Mouse (Mus musculus): Measurements from ENCODE around the gene Teddm1b.
A peak's percentile ranks its signal among the peaks of the same experiment; 100 is the strongest.
"Not testable (repeated sequence)": the region's sequence is repeated elsewhere in the genome, so short reads cannot be mapped to it uniquely, and the experiment has no call there.

Teddm1b gene

GRCm38 (mm10) chr1:153874045-153874444 is at the start of gene Teddm1b:
Gene Teddm1b, plus strand, starts transcription at chr1:153874345.
- DNase-seq (ENCODE audit: low spot score in 2 of 2): no peak

GRCm38 (mm10) chr1:153830746-153831145 is 43.4 kb upstream of the Teddm1b start:
- DNase-seq (ENCODE audit: low spot score in 2 of 2): no peak

- DNase-seq (ENCODE audit: low spot score in 2 of 2): no peak
Measured at GRCm38 (mm10) chr1:153836036-153836435, 38.1 kb upstream of the Teddm1b start.

- no peak for DNase-seq (ENCODE audit: low spot score in 2 of 2)
Measured at GRCm38 (mm10) chr1:153842121-153842740, 31.9 kb upstream of the Teddm1b start.

GRCm38 (mm10) chr1:153844042-153844441 is 30.1 kb upstream of the Teddm1b start, which contains the start of gene Rgsl1:
Gene Rgsl1, minus strand, starts transcription at chr1:153844142.
- DNase-seq (ENCODE audit: low spot score in 2 of 2): no peak

GRCm38 (mm10) chr1:153846420-153846819 is 27.7 kb upstream of the Teddm1b start:
- DNase-seq (ENCODE audit: low spot score in 2 of 2): no peak

GRCm38 (mm10) chr1:153846867-153847266 is 27.3 kb upstream of the Teddm1b start:
- DNase-seq (ENCODE audit: low spot score in 2 of 2): no peak

- DNase-seq (ENCODE audit: low spot score in 2 of 2): not testable (repeated sequence)
Measured at GRCm38 (mm10) chr1:153852696-153853095, 21.4 kb upstream of the Teddm1b start.

GRCm38 (mm10) chr1:153855946-153856345 is 18.2 kb upstream of the Teddm1b start:
- DNase-seq (ENCODE audit: low spot score in 2 of 2): no peak

GRCm38 (mm10) chr1:153880391-153880790 is 6.2 kb downstream of the Teddm1b start:
- DNase-seq (ENCODE audit: low spot score in 2 of 2): not testable (repeated sequence)

- no peak for DNase-seq (ENCODE audit: low spot score in 2 of 2)
Measured at GRCm38 (mm10) chr1:153886024-153886633, 12.0 kb downstream of the Teddm1b start.

- no peak for DNase-seq (ENCODE audit: low spot score in 2 of 2)
Measured at GRCm38 (mm10) chr1:153890121-153890520, 16.0 kb downstream of the Teddm1b start.

GRCm38 (mm10) chr1:153891442-153891841 is 17.3 kb downstream of the Teddm1b start, which contains the start of gene Teddm1a:
Gene Teddm1a, plus strand, starts transcription at chr1:153891742.
- no peak for DNase-seq (ENCODE audit: low spot score in 2 of 2)

GRCm38 (mm10) chr1:153893746-153894145 is 19.6 kb downstream of the Teddm1b start:
- DNase-seq (ENCODE audit: low spot score in 2 of 2): no peak

- no peak for DNase-seq (ENCODE audit: low spot score in 2 of 2)
Measured at GRCm38 (mm10) chr1:153894201-153894893, 20.2 kb downstream of the Teddm1b start.

- DNase-seq (ENCODE audit: low spot score in 2 of 2): peak; percentile 56 to 76
Measured at GRCm38 (mm10) chr1:153894979-153895378, 20.8 kb downstream of the Teddm1b start.

GRCm38 (mm10) chr1:153897196-153897595 is 23.1 kb downstream of the Teddm1b start:
- DNase-seq (ENCODE audit: low spot score in 2 of 2): no peak

GRCm38 (mm10) chr1:153898989-153899730 is 25.0 kb downstream of the Teddm1b start:
- no peak for DNase-seq (ENCODE audit: low spot score in 2 of 2)

- peak; percentile 92 to 95 for DNase-seq (ENCODE audit: low spot score in 2 of 2)
Measured at GRCm38 (mm10) chr1:153899731-153900380, 25.7 kb downstream of the Teddm1b start, which contains the start of the genes Glul and Teddm2. Gene Glul, plus strand, starts transcription at chr1:153899944. Gene Teddm2, minus strand, starts transcription at chr1:153900228.

- DNase-seq (ENCODE audit: low spot score in 2 of 2): peak; percentile 61
Measured at GRCm38 (mm10) chr1:153900381-153900780, 26.2 kb downstream of the Teddm1b start.
